Mouse (Mus musculus) kidney, postnatal 25 days (tissue): ENCODE measurements at regions not wholly inside any gene's neighbourhood (a gene's known extent, or its start where the extent isn't known, plus 50 kb on each side); places are given as distances from the start of the nearest gene placed in this dataset.

ENCODE experiments used
- DNase-seq, 2 experiments: peaks; one replicate each; pipeline ENCODE4 v3.0.0; 2021; ENCODE audit warnings: mixed read lengths in 2 of 2

DNA sequence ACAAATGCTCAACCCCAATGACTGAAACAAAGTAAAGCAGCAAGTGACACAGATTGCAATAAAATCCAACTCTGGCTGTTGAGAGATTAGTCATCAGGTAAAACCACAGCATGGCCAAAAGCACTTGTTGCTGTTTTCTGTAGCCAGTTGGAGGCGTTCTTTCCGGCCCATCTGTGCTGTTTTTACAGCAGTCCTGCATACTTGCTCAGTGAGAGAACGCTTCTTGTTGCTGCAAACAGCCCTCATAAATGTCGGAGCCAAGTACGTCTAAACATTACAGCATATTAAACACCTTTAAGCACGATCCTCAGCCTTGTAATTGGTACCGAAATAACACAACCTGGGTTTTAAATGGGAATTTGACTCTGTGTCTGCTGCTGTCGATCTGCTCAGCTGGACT lies 65.6 kb upstream of the Hs3st3a1 start:
- DNase-seq, result no peak

DNA sequence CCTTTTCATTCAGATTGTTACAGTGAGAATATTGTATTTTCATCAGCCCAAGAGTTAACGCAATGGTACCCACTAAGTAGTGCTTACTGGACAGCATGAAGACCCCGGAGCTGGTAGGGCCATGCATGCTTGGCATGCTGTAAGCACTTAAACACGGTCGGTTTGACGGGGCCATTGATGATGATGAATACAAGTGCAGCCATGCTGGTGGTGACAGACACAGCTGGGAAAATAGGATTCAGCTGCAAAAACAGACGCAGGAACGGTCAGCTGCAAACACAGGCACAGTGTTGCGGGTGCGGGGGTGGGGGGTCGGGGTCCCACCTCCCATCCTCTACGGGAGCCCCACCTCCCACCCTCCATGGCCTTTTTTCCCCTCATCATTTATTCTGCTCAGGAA lies 99.7 kb upstream of the Hs3st3a1 start:
- DNase-seq, result no peak

DNA sequence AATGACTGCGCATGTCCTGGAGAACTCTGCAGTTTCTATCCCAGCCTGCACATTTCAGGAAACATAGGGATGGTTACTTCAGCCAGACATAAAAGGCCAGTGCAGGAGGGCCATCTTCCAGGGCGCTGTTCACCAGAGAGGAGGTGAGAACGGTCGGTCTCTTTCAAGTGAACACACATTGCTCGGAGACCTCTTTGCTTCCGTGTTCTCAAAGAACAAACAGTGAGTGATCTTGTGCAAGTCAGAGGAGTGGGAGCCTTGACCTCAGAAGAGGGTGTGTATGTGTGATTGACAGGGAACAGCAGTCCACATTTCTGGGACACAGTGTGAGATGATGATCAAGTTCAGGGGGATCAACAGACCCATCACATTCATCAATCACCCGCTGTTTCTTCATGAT lies 102.7 kb upstream of the Hs3st3a1 start:
- no peak for DNase-seq

DNA sequence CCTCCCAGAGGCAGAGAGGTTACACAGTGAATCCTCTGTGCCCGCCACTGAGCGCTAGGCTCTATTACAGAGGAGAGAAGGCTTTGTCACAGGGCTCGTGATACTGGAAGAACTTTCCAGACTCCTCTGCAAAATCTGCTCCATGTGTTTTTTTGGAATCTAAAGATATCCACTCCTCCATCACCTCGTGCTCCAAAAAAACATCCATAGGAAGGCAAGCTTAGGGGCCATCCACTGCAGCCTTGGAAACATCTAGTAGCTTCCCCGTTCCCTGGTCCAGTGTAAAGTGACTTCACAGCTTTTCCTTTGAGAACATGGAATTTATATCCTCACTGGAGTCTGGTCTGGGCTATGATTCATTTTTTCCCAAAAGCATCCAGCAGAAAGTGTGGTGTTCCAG lies 103.3 kb upstream of the Hs3st3a1 start:
- no peak for DNase-seq

DNA sequence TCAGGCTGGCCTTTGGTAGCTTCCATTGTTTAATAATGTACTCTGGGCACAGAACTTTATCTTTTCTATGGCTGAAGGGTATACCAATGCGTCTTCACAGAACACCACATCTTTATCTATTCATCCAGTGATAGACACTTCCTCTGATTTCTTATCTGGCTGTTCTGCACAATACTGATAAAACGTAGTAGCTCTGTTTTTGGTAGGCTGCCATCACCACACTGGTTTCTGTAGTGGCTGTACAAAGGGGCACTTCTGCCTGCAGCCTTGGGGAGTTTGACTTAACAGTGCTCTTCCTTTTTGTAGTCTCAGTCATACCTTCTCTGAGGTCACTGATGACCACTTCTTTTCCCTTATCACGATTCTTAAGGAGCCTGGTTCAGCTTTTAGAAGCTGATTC lies 106.0 kb upstream of the Hs3st3a1 start:
- DNase-seq, result no peak

DNA sequence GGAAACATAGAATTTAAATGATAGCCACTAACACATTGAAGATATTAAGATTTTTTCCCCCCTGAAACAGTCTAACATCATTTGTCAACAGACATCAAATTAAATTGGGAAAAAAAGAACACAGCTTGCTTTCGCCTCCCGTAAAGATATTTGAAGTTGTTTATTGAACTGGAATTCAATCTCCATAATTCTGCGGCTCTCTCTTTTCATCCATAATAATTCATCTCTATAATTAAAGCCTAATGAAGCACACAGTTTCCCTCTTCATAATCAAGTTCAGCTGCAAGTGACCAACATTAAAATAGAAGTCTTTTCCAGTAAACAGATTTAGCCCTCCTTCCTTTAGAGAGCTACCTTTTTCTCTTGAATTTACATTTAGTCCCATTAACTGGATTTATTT lies 107.4 kb upstream of the Hs3st3a1 start:
- DNase-seq, result no peak

DNA sequence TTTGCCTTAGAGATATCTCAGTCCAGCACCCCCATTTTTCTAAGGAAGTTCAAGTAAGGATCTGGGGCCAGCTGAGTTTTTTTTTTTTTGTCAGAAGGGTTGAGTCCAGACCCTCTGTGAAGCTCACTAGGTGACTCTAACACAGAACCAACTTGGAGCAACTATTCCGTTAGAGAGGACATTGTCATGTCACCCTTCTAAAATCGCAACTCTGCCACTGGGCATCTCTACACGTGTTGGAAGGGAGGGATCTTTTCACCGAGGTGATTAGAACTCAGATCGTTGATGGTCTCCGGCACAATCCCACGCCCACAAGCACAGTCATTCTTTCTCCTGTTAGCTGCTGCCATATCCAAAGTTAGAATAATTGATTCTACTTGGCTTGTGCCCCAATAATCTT lies 108.5 kb upstream of the Hs3st3a1 start:
- no peak for DNase-seq

DNA sequence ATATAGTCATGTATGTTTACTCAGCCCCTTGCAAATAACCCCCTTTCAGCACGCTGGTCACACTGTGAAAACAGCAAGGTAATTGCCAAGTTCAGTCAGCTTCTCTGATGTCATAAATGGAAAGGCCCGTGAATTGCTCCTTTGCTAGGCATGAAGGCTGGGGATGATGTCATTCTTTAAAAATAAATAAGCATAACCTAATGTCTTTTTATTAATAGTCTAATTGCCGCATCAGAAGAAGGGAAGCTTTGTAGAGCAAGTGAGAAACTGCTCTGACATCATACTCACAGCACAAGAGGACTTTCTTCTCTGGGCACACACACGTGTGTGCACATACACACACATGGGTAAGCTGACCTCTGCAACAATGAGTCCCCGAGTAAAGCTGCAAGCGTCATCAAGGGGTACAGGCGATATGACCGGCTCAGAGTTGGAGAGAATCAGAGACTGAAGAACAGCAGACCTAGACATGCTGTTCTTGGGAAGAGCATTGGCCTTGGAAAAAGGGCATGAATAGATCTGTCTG lies 113.2 kb upstream of the Hs3st3a1 start:
- no peak for DNase-seq

DNA sequence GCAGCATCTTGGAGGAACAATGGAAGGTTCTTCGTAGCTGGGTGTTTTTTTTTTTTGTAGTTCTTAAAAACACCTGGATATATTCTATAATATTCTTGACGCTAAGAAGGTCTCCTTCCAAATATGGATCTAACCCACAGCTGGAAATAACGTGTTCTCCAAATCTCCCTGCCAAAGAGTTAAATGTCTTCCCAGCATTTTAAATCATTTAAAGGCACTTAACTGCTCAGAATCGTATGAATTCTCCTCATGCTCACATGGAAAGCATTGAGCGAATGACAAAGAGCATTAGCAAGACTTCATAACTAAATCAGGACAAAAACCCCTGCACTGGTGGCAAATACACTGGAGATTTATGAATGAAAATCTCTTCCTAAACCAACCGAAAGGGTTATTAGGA lies 117.7 kb upstream of the Hs3st3a1 start:
- no peak for DNase-seq

DNA sequence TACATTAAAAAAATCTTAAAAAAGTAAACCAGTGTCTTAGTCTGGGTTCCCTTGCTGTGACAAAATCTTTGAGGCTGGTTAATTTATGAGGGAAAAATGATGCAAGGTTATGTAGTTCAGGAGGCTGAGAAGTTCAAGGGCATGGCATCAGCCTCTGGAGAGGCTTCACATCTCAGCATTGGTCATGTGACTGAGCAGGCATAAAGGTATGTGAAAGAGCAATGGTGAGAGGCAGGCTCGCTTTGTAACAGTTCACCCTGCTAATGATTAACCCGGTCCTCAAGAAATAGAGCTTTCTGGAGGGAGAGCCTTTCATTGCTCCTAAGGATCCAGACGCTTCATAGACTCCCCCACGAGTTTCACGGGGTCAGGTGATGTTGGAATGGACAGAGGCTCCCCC lies 120.1 kb upstream of the Hs3st3a1 start:
- DNase-seq, result peak in 1 of 2 experiments; percentile 2

DNA sequence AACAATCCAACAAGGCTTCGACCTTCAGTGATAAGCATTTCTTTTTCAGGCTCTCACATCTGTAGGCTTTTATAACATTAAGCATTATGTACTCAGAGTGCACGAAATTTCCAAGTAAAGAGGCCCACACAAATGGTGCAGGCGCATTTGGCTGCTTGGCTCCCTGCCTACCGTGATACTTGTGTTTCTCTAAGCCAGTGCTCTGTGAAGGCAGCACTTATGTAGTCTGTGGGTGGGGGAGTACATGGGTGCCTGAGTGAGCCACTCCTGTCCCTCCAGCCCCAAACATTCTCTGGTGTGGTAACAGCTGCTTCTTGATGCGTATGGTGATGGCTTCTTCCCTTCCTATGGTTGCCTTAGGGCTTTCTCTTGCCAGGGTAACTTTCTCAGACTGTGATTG lies 121.9 kb upstream of the Hs3st3a1 start:
- DNase-seq, result no peak

DNA sequence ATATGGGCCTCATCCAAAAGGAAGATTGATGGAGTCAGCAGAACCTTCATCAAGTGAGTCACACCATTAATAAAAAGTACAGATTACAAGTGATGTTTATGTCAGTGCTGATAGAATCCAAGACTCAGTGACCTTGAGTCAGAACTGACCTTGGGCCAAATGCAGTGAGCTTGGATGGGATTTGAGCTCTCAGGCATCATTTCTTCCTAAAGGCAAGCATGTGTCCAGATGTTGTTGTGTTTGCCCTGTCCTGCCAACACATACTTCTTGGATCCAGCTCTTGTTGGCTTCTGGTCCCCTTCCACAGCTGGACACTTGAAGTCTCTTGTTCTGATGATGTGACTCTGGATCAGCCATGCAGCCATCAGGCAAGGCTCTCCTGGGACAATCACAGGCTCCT lies 125.3 kb upstream of the Hs3st3a1 start:
- no peak for DNase-seq

DNA sequence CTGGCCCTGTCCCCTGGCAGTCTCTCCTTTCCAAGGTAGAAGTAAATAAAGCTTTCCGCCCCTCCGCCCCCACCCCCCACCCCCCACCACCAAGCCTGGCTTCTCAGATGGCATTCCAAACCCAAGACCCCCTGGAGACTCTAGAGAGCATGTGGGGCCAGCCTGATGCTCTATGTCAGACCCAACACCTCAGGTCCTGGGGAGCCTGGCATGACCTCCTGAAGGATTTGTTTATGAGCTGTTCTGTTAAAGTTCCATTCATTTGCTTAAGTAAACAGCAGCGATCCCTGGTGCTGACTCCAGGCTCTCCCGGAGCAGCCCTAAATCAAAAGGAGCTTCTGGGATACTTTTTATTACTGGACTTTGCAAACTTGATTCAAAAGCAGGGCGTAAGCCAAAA lies 137.3 kb upstream of the Hs3st3a1 start:
- no peak for DNase-seq

DNA sequence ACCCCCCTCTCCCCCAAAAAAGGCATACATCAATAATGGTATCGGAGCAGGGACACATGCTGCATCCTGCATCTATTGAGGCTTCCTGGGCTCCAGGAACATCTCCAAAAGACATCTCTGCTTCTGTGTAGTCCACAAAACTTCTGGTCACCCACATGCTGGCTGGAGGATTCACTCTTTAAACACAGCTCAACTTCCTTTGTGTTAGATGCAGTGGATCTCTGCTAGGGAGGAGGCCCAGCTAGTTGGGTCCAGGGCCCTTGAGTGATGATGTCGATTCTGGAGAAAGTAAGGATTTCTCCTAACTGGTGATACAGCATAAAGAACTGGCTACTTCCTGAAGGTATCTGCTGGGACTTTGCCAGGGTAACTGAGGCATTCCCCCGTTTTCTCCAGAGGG lies 146.9 kb upstream of the Hs3st3a1 start:
- no peak for DNase-seq

DNA sequence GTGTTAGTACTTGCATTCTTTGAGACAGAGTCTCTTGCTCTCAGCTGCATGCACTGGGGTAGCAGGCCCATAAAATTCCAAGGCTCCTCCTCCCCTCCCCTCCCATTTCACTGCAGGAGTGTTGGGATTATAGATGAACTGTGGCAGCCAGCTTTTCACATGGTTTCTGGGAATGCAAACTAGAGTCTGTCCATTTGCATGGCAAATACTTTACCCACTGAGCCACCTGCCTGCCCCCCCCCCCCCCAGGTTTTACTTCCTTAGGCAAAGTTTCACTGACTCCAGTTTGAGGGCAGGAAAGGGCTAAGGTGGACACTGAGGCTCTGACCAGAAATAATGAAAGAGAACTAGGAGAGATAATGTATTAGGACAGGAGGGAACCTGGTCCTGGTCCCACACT lies 147.6 kb upstream of the Hs3st3a1 start:
- no peak for DNase-seq

DNA sequence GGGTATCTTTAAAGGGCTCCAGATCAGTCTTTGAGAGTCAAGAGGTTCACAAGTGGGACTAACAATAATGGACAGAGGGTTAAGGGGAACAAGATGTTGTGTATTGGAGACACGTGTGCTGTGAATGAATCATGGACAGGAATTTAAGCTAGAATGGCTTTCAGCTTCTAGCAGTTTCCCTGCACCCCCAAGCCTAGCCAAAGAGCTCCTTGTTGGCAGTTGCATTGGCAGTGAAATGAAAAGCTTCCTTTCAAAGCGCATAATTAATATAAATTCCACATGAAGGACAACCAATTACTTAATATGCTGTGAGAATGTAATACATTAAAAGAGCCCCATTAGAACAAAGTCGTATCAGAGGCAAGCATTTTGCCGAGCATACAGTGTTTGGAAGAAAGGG lies 153.4 kb upstream of the Hs3st3a1 start:
- no peak for DNase-seq

DNA sequence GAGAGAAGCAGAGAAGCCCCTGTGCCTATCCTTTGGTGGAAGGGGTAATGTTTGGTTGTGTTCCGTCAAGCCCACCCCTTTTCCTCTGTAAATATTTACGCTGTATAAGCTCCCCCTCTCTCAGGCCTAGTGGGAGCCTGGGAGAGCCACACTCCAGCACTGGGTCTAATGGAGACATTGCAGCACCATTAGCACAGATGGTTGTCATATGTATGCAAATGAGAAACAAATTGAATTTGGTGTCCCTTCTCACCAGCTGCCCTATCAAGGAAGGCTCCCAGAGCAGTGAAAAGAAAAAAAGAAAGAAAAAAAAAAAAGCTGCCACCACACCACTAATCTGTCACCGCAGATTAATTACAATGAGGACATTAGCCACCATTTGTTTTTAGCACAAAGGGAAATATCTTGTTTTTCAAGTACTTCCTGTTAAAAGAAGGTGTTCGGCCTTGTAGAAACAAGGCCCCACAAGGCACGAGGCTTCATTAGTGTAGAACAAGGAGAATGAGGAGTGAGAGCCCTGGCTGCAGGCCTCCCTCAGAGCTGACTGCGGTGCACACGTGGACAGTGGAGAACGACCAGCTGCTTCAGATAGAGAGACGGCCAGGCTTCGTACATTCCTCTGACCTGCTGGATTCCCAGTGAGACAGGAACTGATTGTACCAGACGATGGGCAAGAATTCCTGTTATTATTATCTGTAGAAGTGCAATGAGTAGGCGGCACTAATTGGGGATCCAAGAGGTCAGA lies 156.7 kb upstream of the Hs3st3a1 start:
- DNase-seq, result no peak

DNA sequence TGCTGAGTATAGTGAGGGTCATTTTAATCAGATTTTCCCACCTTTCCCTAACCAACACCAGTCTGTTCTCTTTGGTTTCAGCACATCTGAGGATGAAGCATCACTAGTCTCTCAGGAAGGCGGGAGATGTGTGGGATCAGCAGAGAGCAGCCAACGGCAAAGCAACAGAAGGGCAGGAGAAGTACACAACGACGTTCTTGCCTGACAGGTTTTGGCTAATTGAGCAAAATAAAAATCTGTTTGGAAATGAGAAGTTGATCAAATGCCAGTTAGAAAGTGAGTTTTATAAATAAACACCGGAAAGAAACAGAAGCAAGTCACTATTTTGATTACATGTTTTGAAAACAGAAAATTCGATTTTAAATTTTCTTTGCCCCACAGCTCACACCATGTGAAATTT lies 161.4 kb upstream of the Hs3st3a1 start:
- no peak for DNase-seq

DNA sequence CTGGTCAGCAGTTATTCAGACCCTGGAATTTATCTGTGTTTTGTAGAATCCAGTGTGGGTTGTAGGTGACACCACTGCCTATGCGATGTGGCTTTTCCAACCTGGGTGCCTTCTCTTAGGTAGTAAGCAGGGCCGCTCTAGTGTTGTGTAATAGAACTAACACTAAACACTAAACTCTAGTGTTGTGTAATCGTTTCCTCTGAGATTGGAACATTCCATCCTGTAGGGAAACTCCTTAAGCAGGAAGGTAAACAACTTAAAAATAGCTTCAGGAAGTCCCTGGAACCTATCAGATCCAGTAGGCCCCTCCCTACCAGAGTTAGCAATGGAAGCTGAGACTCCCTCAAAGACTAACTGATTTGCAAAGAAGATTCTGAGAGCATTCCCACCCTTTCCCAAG lies 161.9 kb upstream of the Hs3st3a1 start:
- no peak for DNase-seq

DNA sequence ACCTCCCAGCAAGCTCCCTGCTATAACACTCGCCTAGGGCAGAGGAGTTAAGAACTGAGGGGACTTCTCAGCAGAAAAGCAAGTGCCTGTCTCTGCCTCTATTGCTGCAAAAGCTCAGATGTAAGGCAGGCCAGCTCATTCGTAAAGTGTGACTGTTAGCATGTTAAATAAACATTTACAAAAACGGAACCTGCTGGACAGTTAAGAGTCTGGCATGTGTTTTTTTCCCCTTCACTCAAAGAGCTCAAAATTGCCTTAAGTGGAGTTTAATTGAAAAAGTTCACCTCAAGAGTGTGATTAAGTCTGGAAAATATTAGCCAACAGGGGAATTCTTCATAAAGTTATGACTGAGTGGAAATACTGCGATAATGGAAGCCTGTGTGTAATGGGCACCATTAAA lies 167.0 kb upstream of the Hs3st3a1 start:
- DNase-seq, result no peak

DNA sequence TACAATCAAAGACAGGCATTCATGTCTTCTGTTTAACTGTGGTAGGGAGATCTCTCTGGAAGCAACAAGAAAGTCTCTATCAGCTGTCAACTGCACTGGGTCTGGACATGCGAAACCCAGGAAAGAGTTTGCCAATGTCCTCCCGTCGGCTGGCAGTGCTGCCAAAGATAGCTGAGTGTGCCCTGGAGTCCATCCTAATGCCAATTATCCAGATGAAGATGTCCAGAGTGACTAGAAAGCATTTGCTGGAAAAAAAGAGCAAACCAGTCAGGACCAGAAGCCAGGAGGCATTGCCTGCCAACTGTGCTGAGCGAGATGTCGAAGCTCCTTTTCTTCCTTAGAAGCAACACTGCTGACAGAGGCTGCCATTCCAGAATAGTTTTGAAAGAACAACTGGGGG lies 167.6 kb upstream of the Hs3st3a1 start:
- no peak for DNase-seq

DNA sequence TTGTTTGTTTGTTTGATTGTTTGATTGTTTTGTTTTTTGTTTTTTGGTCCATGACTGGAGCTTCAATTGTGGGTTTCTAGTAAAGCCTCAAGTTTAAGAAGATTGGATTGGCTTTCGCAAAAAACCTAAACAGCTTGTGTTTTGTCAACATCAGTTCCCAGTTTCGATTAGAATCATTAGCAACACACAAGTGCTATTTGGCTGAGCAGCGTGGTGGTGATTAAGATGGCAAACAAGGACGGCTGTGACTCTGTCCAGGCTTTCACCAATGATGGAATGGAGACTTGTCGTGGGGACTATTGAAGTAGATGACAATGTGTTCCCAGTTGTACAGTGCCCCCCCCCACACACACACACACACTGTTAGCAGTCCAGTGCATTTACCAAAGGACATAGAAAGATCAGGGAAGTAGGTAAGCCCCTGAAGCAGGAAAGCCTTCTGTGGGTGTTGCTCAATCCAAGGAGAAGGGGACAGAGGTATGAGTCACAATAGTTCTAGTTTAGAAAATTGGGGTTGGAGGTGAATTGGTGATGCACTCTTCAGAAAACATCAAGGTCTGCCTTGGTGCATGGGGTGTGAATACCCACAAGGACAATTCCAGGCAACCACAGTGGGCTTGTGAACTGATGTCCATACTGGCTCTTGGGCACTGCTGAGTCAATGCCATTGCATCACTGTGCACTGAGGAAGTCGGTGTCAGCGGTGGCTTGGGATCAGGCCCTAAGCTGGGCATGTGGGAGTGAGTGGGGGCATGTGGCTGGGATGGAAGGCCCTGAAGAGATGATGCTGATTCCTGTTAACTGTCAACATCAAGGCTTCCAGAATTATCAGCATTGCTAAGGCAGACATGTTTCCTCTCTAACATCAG lies 174.5 kb upstream of the Cox10 start:
- no peak for DNase-seq

DNA sequence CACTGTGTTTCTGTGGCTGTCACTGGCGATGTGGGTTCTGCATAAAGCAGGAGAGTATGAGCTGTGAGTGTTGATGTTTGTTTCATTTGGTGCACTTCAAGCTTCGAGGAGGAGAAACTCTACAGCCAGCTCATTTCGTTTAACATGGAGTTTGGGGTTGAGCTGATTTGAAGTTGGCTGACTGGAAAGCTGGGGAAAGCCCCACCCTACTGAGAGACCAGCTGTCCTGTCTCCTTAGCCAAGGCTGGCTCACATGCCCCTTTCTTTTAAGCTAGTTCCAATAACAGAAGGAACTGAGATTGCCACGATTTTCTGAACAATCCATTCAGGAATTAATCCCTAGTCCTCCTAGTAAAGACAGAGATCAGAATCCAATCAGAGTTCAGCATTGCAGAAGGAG lies 157.6 kb upstream of the Cox10 start:
- DNase-seq, result no peak

DNA sequence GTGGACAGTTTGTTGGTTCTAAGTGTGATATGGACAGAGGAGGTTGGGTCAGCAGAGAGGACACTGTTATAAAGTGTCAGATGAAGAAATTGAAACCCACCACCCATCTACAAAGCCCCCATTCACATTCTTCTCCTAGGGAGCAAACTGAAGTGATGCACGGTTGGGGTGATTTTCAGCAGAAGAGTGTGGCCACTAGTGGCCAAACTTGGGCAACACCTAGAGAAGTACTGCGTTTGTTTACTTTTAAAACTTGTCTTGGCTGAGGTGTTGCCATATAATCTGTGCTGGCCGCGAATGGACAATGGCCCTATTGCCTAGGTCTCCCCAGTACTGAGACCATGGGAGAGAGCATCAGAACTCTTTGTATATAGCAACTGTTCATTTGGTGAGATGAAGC lies 150.8 kb upstream of the Cox10 start:
- DNase-seq, result no peak
